Mouse (Mus musculus) cerebellum, postnatal 4 days (tissue): ENCODE data around the gene Olfr49.

ENCODE experiments used
- DNase-seq, 2 experiments: peaks; one replicate each; pipeline ENCODE4 v3.0.0; 2022; ENCODE audit warnings: low spot score in 2 of 2, mixed read lengths in 1 of 2

The Olfr49 gene

DNA sequence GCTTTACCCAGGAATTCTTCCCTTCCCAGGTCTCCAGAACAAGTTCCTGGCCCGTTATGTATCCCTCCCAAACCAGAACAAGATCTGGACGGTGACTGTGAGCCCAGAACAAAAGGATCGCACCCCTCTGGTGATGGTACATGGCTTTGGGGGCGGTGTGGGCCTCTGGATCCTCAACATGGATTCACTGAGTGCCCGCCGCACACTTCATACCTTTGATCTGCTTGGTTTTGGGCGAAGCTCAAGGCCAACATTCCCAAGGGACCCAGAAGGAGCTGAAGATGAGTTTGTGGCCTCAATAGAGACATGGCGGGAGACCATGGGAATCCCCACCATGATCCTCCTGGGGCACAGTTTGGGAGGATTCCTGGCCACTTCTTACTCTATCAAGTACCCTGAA lies 22.1 kb downstream of the Olfr49 start:
- no peak for DNase-seq

DNA sequence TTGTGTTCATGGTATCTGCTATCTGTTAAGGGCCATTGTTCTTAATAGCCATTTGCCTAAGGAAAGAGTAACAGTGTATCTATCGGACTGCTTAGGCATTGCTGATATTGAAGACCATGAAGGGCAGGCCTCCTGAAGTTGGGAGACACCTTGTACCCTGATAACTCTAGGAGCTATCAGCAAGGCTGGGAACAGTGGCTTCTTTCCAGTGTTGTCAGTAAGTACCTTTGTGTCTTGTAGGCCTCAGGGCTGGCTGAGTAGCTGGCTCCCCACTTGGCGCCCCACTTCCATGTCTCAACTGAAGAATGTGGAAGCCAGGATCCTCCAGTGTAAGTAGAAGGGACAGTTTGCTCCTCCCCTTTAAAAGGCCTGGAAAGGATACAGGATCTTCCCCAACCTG lies 23.4 kb downstream of the Olfr49 start:
- DNase-seq = no peak

DNA sequence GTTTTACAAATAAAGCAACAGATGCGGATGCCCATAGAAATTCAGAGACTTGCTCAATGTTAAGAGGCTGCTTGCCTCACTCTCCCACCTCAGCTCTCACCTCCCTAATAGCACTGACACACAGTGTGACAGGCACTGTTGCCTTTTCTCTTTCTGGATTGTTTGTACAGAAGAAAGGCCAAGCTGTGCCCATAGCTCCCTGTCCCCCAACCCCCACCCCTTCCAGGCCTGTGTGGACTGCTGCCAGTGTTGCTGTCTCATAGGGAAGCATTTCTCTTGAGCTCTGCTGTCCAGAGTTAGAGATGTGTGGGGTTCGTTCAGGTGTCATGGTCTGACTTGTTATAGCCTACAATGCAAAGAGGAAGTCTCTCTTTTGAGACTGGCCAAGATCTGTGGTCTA lies 24.5 kb downstream of the Olfr49 start:
- DNase-seq = no peak

DNA sequence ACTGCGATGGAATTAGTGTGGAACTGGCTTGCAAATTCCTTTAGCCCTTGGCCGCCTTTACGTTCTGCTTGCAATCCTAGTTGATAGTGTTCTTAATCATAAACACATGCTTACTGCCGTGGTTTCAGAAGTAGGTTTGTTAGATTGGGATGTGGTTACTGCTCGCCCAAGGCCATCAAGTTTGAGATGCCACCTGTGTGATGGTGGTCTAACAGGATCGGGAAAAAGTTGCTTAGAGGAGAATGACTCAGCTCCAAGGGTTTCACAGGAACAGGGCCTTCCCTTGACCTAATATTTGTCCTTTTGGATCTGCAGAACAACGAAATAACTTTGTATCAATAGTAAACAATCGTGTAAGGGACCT lies 25.0 kb downstream of the Olfr49 start:
- DNase-seq = no peak

DNA sequence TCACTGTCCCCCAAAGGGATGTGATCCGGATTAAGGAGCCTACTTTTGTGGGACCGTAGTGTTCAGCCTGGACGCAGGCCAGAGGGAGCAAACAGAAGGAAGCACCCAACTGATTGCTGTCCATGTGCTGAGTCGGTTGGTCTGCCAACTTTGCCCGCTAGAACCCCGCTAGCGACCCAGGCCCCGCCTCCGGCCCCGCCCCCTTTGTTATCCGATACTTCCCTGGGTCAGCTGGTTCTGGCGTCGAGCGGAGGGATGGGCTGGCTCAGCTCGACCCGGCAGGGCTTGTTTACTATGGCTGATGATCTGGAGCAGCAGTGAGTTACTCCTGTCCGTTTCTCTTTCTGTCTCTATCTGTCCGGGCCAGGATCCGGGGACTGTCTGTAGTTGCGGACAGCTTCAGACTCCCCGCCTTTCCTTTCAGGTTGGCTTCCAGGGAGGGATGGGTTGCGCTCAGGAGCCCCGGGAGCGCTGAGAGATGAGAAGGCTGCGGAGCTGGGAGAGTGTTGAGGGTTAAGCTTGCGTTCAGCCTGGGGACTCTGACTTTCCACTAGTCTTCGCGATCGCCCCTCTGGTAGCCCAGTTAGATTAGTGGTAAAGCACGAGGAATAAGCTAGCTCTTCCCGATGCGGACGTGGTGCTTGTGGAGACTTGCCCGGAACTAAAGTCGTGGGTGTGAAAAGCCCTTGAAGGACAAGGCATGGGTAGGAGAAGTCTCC lies 25.6 kb downstream of the Olfr49 start:
- DNase-seq = peak; percentile 74 to 88

DNA sequence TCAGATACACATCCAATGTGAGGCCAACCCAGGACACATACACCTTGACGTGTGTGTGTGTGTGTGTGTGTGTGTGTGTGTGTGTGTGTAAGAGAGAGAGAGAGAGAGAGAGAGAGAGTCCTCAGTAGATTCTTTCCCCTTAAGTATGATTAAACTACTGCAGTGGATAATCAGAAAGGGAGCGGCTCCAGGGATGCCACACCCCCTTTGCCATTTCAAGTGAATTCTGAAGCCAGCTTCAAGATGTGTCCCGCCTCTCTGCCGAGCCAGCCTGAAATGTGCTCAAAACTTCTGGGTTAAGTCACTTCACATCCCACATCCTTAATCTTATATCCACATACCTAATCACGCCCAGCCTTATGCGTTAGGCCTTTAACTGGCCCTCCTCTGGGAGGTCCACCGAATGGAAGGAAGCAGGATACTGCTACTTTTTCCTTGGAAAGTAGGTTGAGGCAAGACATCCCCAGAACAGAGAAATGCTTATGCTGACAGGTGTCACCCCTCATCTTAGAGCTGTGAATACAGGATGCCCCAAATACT lies 26.5 kb downstream of the Olfr49 start:
- DNase-seq = no peak

DNA sequence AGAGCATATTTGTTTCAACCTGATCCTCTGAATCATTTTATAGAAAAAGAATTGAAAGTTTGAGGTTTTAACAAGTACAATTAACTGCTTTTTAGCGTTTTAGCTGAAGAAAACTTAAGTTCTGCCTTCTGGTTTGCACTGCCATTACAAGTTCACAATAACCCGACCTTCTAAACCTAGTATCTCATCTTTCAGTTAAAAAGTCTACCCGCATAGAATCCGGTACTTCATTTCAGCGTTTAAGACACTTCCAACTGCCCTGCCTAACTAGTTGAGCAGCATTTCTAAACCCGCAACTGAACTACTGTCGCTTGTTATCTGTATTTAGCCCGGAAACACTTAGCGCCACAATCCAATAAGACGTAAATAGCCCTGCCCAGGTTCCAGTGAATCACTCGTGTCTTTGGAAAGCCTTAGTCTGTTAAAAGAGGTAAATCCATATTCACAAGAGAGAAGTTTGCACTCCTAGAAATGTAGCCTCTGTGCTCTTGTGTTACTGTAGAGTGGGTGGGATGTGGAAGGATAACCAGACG lies 30.0 kb downstream of the Olfr49 start:
- DNase-seq = no peak

DNA sequence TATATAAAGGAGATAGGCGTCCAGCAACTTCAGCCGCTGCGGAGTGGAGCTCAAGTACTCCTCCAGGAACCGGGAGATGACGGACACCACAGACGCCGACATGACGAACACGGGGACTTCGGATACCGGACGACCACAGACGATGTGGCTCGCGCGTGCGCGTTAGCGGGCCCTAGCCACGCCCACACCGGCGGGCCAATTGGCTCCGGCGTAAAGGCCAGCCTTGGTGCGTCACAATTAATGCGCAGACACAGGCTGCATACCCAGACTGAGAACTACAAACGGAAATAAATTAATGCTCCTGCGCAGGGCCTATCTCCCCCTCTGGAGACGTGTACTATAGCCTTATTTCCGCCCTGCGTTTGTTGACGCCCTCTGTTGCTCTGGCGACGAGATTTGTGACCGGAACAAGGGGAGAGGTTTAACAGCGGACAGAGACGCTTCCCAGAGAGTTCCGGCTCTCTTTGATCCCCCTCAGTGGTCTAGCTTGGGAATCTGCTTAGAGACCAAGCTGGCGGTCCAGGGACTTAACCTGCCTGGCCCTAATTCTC lies 30.9 kb downstream of the Olfr49 start, which contains the start of the genes Dad1 and Abhd4:
Gene Dad1, minus strand, starts transcription at position 364 of the 551 bp plus-strand sequence.
Gene Abhd4, plus strand, starts transcription at position 448 of the 551 bp plus-strand sequence.
- peak; percentile 92 to 98 for DNase-seq

DNA sequence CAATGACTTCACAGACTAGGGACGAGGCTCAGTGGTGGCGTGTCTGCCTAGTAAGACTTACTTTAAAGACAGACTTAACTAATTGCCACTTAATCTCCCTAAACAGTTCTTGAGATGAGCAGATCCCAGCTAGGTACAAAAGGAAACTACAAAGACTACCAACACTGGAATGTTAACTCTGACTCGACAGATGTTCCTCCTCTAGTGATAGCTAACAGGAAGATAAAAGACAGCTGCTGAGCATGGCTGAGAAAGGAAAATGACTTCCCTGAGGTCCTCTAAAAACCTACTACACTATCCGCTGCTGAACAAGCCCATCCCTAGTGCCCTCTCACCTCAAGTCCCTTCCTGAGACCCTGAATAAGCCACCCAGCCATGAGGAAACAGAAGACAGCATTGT lies 34.6 kb downstream of the Olfr49 start:
- no peak for DNase-seq

DNA sequence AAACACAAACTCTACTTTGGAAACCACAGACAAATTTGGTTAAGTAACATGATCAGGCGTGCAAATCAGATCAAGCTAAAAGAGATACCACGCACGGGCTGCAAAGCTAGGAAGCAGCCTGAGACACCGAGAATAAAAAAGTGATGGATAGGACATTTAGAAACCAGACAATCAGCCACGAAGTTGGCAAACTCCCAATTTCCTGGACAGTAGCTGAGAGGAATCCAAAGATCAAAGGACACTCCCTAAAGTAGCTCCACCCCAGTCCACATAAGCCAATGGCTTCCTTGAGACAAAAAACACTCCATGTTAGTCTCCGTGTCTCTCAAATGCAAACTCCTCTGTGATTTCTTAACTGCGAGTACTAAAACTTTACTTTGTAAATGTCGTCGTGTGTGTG lies 35.4 kb downstream of the Olfr49 start:
- DNase-seq = no peak

DNA sequence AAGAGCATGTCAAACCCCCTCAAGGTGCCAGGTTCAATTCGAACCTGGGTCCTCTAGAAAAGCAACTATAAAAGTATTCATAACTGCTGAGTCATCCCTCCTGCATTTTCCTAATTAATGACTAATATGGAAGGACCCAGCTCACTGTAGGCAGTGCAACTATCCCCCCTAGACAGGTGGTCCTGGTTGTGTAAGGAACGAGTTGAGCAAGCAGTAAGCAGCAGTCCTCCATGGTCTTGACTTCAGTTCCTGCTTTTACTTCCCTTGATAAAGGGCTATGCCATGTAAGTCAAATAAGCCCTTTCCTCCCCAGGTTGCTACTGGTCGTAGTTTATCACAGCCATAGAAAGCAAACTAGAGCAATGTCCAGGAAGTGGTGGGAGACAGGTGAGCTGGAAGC lies 38.5 kb downstream of the Olfr49 start:
- no peak for DNase-seq

DNA sequence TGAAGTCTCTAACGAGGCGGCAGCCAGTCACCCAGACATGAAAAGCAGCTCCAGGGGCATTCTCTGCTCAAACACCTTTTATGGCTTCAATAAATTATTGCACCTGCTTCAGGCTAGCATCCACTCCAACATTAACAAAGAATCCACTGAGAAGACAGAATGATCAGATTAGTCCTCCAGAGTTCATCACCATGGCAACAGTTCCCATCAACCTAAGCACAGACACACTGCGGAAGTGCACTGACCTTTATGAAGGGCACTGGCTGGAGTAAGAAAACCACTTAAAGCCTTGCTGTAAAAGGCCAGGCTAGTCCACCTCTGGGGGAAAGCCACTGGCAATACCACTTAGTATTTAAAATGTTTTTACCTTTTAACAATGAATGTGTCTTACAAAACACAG lies 40.6 kb downstream of the Olfr49 start:
- no peak for DNase-seq

DNA sequence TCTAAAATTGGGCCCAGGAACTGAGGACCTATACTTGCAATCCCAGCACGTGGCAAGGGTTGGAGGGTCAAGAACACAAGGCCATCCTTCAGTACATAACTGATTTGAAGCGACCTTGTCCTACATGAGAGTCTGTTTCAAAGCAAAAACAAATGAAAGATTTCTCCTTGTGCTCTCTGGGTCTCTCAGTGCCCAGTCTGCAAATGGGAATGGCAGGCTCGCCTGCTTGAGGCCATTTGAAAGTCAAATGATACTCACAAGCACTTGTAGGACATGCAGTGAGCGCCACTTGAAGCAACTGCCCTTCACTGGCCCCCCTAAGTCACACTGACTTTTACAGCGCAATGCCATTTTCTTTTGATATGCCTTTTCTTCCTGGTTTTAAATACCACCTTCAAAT lies 44.2 kb downstream of the Olfr49 start:
- no peak for DNase-seq

DNA sequence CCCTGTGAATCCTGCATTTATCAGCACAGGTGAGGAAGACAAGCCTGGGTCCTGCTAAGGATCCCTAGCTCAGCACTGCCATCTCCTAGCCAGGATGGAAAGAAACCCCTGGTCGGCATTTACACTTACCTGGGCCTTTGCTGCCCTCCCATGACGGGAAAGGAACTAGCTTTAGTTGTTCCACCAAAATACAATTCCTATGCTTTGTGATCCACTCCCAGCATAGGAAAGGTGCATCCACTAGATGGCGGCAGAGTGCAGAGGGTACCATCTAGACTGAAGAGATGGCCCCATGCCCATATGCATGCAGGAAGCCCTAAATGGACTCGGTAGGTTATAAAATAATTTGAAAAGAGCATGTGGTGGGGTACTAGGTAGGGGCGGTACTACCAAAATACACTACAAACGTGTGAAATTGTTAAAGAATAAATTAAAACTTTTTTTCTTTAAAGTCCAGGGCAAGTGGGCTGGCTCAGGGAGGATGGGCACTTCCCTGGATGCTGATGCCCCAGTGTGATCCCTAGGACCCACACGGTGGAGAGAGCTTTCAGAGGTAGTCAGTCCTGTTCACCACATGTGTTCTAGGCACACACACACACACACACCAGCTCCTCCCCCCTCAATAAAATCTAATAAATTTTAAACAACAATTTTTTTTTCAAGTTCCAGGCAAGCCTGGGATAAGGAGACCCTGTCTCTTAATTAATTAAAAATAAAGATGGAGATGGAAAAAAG lies 45.6 kb downstream of the Olfr49 start:
- DNase-seq = peak; percentile 58 to 80

DNA sequence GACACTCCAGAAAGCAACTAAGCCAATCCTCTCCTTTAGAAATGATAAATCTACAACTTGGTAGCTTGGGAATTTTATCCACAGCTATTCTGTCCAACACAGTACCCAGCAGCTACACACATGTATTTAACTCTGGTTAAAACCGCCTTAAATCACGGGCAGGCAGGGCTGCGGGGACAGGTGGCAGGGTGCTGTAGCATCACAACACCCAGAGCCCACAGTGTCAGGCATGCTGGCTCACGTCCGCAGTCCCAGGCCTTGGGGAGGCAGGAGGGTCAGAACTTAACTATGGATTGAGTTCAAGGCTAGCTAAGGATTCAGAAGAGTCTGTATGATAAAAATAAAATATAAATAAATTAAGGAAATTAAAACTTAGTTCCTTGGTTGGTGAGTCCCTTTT lies 47.9 kb downstream of the Olfr49 start:
- no peak for DNase-seq

DNA sequence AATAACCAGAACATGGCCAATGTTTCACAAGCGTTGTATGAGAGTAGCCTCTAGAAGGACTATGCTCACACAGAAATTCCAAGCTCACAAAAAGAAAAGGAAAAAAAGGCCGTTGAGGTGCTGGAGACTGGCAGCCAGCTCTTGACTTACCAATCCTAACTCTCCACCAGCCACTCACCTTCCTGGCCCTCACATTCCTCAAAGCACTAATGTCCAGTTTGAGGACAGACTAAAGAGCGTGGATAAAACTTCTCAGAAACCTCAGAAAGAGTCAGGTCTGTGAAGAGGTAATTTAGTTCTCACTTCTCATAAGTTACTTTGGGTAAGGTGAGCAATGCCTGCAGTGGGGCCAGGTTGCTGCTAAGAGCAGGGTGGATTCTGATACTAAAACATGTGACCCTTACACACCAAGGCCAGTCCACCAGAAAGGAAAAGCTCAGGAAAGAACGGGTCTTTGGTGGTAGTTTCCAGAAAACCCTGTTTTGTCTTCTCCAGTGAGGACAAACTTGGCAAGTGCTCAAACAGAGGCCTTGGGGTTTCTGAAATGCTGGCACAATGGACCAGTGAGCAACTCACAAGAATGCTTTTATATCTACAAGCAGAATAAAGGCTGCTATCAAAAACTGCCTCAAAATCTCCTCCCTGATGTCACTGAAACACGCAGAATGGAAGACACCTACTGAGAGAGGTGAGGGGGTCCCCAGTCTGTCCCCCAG lies 48.8 kb downstream of the Olfr49 start:
- DNase-seq = no peak

DNA sequence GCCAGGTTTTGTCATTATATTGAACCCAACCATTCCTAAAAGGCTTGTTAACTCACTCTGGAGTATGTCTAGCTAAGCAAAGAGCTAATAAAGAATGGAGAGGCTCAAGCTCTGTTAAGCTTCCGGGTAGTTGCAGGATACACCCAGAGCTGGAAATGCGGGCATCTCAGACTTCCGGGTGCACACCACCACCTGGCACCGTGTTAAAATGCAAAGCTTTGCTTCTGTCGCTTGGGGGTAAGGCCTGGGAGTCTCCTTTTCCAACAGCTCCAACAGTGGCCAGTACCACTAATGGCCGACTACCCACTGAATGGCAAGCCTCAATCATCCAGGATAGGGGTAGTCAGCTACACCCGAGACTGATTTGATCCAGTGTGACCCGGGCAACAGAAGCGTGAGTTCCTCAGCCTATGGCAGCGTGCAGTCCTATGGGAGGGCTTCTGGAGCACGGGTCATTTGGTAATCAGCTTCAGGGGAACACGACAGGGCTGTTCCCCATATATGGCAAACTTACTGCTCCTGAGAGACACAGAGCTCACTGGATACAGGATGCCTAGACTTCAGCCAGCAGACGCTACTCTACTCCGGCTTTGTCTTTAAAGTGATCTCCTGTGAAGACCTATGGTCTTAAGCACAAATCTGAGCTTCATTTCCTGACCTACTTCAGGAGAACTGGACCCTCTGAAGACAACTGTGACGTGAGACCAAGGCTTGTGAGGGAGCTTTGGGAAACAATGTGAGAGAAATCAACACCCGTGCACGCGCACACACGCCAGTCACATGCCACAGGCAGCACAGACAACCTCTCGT lies 50.3 kb downstream of the Olfr49 start:
- no peak for DNase-seq

DNA sequence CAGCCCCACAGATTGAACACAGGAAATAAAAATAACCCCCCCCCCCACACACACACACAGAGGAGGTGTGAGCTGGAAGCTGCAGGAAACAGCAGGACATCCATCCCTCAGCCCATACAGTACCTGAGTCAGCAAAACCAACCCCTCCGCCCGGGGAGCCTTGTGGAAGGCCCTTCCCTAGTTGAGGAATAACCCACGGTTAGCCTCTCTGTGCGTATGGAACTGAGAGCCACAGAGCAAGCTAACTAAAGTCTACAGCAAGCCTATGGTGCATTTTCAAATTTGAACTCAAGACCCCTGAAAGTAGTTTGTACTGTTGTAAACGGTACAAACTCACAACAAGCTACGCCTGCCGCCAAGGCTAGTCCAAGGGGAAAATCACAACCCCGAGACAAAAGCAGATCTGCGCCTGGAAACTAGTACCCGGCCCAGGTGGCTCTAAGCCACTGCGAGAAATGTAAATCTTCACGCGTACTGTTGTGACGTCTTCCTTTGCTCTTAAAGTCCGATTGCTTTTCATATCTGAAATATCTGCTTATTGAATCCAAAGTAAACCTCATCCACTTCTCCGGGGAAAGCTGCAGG lies 51.1 kb downstream of the Olfr49 start:
- no peak for DNase-seq

DNA sequence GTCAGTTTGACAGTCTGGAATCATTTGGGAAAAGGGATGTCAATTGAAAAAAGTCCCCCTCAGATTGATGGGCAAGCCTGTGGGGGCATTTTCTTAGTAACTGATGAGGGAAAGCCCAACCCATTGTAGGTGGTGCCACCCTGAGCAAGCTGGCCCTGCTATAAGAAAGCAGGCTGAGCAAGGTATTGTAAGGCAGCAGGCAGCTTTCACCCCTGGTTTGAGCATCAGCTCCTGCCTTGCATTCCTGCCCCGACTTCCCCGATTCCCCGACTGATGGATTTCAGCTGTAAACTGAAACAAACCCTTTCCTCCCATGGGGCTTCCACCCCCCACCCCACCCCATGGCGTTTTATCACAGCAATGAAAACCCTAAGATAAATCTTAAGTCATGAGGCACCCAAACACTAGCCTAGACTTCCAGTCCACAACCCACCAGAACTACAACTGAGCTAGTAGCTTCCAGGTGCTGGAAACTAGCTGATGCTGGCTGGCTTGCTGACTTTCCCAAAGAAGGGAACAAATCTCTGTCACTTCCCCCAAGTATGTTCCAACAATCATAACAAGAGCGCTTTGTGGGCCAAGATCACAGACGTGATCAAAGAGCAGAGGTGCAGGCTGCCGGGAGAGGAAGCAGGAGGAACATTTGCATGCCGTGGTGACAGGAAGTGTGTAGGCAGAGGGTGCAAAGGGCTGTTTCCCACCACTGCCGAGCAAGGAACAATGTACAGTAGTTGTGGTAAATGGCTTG lies 51.8 kb downstream of the Olfr49 start:
- DNase-seq = no peak

DNA sequence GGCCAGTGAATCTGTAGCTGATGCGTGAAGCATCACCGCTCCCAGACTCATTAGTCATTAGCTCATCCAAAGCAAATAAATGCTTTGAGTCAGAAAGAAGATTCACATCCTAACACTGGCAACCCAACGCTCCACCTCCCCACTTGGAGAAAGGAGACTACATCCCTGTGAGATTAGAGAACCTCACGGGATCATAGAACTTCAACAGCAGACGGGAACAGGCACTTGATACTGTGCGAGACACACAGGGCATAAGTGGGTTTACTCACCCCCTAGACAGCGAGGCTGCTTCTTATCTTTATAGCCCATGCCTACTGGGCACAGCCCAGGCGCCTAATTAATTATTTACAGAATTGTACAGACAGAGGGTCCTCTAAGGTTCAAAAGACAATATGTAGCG lies 52.6 kb downstream of the Olfr49 start:
- no peak for DNase-seq
